Mouse (Mus musculus) thymus, adult 2 months (tissue): ENCODE data around the gene Sult2b1.

ENCODE experiments used
- CTCF ChIP-seq: fragments of 200-500 bp; IDR thresholded peaks from 2 replicates; pipeline ENCODE4 v1.5.1; 2012; ENCODE audit warnings: mild to moderate bottlenecking, control low read depth, low read length, moderate library complexity, borderline replicate concordance; ENCODE audit not compliant: control insufficient read depth, poor library complexity, insufficient read depth; ENCODE audit errors: extremely low read depth
- POLR2A ChIP-seq: fragments of 200-500 bp; IDR thresholded peaks from 2 replicates; pipeline ENCODE4 v1.6.1; 2012; ENCODE audit warnings: mild to moderate bottlenecking, low read length, control low read depth, moderate library complexity; ENCODE audit not compliant: control insufficient read depth, poor library complexity, insufficient read depth; ENCODE audit errors: extremely low read depth

GRCm38 (mm10) chr7:45798931-45799330 lies 14.5 kb upstream of the Sult2b1 start:
- no peak for TF ChIP-seq CTCF
- TF ChIP-seq POLR2A = no peak
